Mouse (Mus musculus) urinary bladder, postnatal 10 days (tissue): ENCODE results near the gene Slc36a3.

Experiments
- DNase-seq: peaks from one replicate; pipeline ENCODE4 v3.0.0; 2022; ENCODE audit warnings: low spot score

The Slc36a3 gene

DNA sequence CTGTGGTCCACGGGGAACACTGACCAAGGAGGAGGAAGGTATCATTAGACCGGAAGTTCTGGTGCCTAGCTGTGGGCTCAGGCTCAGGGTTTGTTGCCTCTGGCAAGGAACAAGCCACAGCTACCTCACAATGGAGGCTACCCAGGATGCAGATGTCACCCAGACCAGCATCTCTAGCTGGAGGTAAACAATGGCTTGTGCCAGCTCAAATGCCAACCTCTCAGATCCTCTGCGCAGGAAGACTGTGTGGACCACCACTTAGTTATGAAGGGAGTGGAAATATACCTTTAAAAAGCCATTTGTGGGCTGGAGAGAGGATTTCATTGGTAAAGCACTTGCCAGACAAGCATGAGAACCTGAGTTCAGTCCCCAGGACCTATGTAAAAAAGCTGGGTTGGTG, at the start of gene Slc36a3:
Slc36a3 (minus strand) TSS at position 101 of the 400 bp plus-strand sequence.
- no peak for DNase-seq

- DNase-seq = no peak
These were observed 46.4 kb upstream of the Slc36a3 start for GRCm38 (mm10) chr11:55197740-55198510.

DNA sequence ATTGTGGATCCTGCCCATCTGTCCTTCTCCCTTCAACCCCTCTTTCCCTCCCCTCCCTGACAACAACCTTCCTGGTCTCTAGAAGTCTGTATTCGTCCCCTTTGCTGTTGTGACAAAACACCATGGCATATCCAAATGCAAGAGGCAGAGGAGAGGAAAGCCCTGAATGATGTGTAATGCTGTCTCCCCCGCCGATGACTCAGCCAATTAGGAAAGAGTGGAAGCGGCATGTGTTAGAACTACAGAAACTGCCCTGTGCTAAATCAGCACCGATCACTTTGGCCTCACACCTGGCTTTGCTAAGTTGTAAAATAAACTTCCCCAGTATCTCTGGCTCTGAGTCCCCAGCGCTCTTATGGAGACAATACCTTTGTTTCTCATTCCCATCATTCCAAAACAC, 45.6 kb upstream of the Slc36a3 start:
- DNase-seq = no peak

DNA sequence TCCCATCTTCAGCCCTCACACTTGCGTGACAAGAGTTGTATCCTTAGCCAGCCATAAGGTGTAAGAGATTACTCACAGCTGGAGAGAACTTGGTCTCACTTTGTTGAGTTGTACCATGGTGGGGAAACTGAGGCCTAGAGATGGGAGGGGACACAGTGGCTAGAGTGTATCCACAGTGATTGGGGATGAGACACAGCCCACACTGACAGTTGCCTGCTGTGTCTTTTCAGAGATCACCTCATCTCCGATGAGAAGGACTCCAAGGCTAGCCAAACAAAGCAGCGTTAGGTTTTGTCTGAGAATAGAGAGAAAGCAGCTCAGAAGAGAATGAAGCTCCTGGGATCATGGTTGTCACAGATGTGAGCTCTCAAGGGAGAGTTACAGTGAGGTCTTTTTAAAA, 38.7 kb upstream of the Slc36a3 start:
- DNase-seq = no peak

DNA sequence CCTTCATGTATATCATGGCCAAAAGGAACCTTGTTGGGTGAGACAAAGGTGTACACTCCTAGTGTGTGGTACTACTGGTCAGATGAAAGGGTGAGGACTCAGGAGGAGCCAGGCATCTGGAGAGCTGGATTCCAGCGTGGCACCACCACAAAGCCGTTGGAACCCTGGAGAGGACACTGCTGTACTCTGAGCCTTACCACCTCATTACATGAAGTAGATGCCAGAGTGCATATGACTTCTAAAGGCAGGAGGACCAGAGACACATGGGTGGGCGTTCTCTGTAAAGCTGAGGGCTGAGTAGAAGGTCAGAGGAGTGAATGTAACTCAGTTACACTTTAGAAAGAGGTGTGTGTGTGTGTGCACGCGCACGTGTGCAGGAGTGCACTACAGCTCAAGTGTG, 36.3 kb upstream of the Slc36a3 start:
- no peak for DNase-seq

GRCm38 (mm10) chr11:55187292-55187691, 35.8 kb upstream of the Slc36a3 start:
- no peak for DNase-seq

GRCm38 (mm10) chr11:55184733-55185291, 33.3 kb upstream of the Slc36a3 start, which contains the start of gene Slc36a2:
Gene Slc36a2 (minus strand): TSS chr11:55185077.
- DNase-seq = no peak

DNA sequence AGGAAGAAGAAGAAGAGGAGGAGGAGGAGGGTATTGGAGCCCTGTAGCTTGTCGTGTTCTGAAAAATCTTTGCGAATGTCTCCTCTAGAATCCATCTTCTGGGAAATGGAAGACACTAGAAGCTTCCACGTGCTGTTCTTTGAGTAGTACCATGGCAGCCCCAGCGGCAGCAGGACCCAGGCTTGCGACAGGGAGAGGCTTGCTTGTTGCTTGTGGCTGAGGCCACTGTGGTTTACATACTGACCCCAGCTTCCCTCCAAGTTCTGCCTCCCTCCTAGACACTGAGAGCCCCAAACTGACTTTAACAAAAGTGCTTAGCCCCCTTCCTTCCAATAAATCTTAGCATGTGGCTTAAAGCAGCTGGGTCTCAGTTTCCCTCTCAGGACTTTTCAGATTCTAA, 32.7 kb upstream of the Slc36a3 start:
- DNase-seq = no peak

DNA sequence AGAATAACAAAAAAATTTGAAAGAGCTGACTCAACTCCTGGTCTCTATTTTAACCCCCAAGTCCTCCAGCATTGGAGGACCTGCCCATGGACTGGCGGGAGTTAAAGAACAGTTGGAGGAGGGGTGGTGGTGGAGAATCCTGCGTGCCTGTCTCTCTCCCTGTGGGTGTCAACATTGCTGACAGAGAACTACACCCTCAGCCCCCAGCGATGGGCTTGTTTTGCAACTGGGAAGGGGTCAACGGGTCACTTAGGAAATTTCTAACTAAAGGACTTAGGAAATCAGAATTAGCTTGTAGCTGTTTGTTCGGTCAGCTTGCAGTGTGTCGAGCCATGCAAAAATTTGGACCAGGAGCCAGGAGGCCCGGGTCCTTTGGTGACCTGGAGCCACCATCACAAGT, 31.6 kb upstream of the Slc36a3 start:
- DNase-seq = no peak

GRCm38 (mm10) chr11:55179856-55180255, 28.3 kb upstream of the Slc36a3 start:
- DNase-seq = no peak

- DNase-seq = no peak
These were observed 27.3 kb upstream of the Slc36a3 start for GRCm38 (mm10) chr11:55178830-55179229.

GRCm38 (mm10) chr11:55170501-55170900, 19.0 kb upstream of the Slc36a3 start:
- DNase-seq = no peak

- no peak for DNase-seq
These were observed 17.4 kb upstream of the Slc36a3 start for GRCm38 (mm10) chr11:55168914-55169313.

GRCm38 (mm10) chr11:55168504-55168903, 17.0 kb upstream of the Slc36a3 start:
- DNase-seq = no peak

DNA sequence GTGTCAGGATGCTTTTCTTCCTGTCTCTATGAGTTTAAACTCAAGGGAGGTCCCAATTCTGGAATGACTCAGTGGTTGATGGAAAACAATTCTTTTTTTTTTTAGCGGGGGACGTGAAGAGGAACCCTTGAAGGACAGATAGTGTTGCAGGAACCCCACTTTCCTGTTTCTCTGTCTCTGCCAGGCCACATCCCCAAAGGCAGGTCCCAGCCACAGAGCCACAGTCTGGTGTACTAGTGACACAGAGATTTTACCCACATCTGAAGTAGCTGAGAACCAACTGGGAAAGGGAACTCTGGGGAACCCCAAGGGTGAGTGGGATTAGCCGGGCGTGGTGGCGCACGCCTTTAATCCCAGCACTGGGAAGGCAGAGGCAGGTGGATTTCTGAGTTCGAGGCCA, 14.2 kb upstream of the Slc36a3 start:
- DNase-seq = no peak

- DNase-seq = no peak
These were observed 13.2 kb upstream of the Slc36a3 start for GRCm38 (mm10) chr11:55164723-55165122.

GRCm38 (mm10) chr11:55162670-55163069, 11.2 kb upstream of the Slc36a3 start:
- DNase-seq = no peak

DNA sequence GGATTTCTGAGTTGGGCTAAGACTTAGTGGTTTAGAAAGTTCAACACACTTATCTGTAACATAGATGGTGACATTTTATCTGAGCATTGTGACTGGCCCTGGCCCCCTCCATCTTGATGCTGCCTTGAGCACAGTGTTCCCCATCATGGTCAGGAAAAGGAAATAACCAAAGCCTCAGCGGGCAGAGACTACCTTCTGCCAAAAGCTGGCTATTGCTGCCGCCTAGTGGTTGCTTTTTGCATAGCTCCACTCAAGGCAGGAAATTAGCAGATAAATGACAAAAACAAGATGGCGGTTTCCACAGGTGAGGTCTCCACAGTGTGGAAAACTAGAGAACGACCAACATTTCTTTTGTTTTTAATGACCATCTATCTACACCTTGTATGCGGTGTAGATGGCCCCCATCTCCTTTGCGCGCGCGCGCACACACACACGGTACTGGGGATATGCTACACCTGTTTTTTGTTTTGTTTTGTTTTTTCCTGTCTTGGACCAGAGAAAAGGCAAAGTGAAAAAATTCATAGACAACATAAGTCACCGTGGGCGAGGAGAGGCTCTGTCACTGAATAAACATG, 7.4 kb upstream of the Slc36a3 start:
- peak; percentile 47 for DNase-seq

DNA sequence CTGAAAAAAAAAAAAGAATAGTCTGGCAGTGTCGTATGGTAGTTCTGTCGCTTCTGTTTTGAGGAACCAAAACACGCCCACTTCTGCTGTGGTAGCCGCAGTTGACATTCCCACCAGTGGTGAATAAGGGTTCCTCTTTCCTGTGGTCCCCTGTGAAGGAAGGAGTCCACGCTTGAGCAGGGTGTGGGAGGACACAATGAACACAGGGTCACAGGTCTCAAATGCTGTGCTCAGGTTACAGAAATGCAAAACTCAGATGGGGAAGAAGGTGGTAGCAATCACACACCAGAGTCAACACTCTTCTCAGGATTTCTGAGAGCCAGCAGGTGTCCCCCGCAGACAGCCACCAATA, 3.5 kb upstream of the Slc36a3 start:
- no peak for DNase-seq

- no peak for DNase-seq
These were observed 3.0 kb upstream of the Slc36a3 start for GRCm38 (mm10) chr11:55154398-55155069.

- no peak for DNase-seq
These were observed 3.0 kb downstream of the Slc36a3 start for GRCm38 (mm10) chr11:55148461-55148860.

GRCm38 (mm10) chr11:55147423-55147822, 4.1 kb downstream of the Slc36a3 start:
- no peak for DNase-seq

- no peak for DNase-seq
These were observed 4.7 kb downstream of the Slc36a3 start for GRCm38 (mm10) chr11:55146855-55147254.
